Mouse (Mus musculus) skeletal muscle tissue, postnatal 0 days (tissue): Measurements from ENCODE around the gene Ccr6. TPM values are rescaled to one million over a fixed set of nuclear protein-coding genes. Genes with fewer than 3 reads are reported as not detected.

Experiments
- polyA plus RNA-seq: library from polyadenylated mRNA; unstranded; fragments of >200 nt; fragmentation: Nextera tagmentation; extraction: Ambion mirVana; gene quantifications from 2 replicates; pipeline ENCODE4 v1.2.1, GENCODE M21; 2015

The Ccr6 gene
- 0.13 TPM in 1 of 2 replicates, not detected in the other for polyA plus RNA-seq

DNA sequence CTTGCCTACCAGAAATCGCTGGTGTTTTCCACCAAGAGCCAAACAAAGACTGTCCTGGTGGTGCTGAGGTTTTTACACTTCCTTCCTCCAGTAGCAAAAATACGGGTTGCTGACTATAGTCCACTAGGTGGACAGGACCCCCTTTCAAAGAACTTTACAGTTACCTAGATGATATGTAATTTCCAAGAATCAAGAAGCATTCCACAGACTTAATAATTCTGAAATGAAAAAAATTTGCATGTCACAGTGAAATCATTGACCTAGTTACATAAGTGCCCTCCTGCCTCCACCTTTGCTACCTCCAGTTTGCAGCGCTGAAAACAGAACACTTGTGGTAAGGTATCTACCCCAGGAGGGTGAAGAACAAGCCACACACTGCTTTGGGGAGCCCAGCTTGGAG lies at the start of gene Ccr6:
Gene Ccr6, plus strand, starts transcription at position 301 of the 400 bp plus-strand sequence.

DNA sequence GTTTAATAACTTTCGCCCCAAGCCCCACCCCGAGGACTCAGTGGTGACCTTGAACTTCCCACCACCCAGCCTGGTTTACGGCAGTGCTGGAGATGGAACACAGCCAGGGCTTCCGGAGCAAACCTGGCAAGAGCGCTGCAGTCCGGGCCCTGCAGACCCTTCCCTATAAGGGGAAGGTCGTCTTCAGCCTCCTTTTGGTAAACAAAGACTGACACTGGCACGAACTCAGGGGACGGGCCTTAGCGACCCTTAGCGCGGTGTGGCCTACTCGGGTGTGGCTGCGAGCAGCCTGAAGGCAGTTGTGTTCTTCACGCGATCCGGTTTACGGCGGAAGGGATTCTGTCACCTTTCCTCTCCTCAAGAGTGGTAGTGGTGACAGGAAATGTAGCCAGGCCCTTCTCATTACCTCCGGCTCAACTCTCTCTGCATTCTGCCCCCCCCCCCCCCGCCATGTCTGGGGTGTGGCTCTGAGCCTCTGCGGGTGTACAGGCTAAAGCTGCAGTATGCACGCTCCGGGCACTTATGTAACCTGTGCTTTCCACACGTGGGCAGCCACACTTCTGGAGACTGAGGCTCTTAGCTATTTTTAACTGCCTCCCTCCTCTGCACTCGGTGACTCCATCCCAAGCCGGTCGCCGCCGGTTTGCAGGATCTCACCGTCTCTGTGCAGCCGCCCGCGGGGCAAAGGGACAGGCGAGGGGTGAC lies 47.1 kb downstream of the Ccr6 start, which contains the start of gene Mpc1:
Gene Mpc1, plus strand, starts transcription at position 84 of the 705 bp plus-strand sequence.

Other genes starting within 250 kb of the Ccr6 start
- 0.08 TPM in 1 of 2 replicates, not detected in the other for gene Gm49673, start 88.3 kb upstream of the Ccr6 start, polyA plus RNA-seq
- 42.7 and 43.2 TPM in 2 replicates for gene Rnaset2a, start 87.9 kb upstream of the Ccr6 start, polyA plus RNA-seq
- 19.1 and 20.5 TPM in 2 replicates for gene Fgfr1op, start 70.5 kb upstream of the Ccr6 start, polyA plus RNA-seq
- gene Mpc1, start 46.9 kb downstream of the Ccr6 start, polyA plus RNA-seq, result 553 and 568 TPM in 2 replicates
- 45.4 and 54.9 TPM in 2 replicates for gene Sft2d1, start 75.1 kb downstream of the Ccr6 start, polyA plus RNA-seq
- not detected in 2 replicates for gene Prr18, start 101.4 kb downstream of the Ccr6 start, polyA plus RNA-seq
- not detected in 2 replicates for gene T2, start 119.9 kb downstream of the Ccr6 start, polyA plus RNA-seq
- 0.23 TPM in 1 of 2 replicates, not detected in the other for gene T, start 198.4 kb downstream of the Ccr6 start, polyA plus RNA-seq